Mouse (Mus musculus) megakaryocyte, embryonic 14.5 days (primary cell): Measurements from ENCODE around the gene Dsn1. TPM values are rescaled to one million over a fixed set of nuclear protein-coding genes. Genes with fewer than 3 reads are reported as not detected.

ENCODE experiments used
- H3K27me3 ChIP-seq: replicated peaks from 2 replicates; pipeline ENCODE3; 2012; ENCODE audit warnings: inconsistent platforms
- H3K36me3 ChIP-seq: replicated peaks from 2 replicates; pipeline ENCODE3; 2012; ENCODE audit warnings: low read length, inconsistent platforms, mixed read lengths
- H3K4me1 ChIP-seq: 2 replicates; pipeline ENCODE4 v1.6.1; 2012; ENCODE audit warnings: inconsistent platforms
- H3K4me3 ChIP-seq: replicated peaks from 2 replicates; pipeline ENCODE3; 2012; ENCODE audit warnings: moderate library complexity, mild to moderate bottlenecking, inconsistent platforms
- H3K9me3 ChIP-seq: 2 replicates; pipeline ENCODE4 v1.6.1; 2012; ENCODE audit warnings: inconsistent platforms
- FLI1 ChIP-seq: IDR thresholded peaks from 2 replicates; pipeline ENCODE4 v1.6.1; 2012; ENCODE audit warnings: low read length, inconsistent platforms, mixed read lengths
- GATA1 ChIP-seq: IDR thresholded peaks from 3 replicates; pipeline ENCODE4 v1.6.1; 2012; ENCODE audit warnings: mixed read lengths, low read length, inconsistent platforms, borderline replicate concordance
- polyA plus RNA-seq: library from polyadenylated mRNA; stranded (reverse); fragments of >175 nt; gene quantifications from 2 replicates; pipeline ENCODE4 v1.2.3, GENCODE M21; 2012; ENCODE audit warnings: low replicate concordance; ENCODE audit not compliant: insufficient read depth

Dsn1 gene
- polyA plus RNA-seq, 1 experiment, result 0.73 TPM

DNA sequence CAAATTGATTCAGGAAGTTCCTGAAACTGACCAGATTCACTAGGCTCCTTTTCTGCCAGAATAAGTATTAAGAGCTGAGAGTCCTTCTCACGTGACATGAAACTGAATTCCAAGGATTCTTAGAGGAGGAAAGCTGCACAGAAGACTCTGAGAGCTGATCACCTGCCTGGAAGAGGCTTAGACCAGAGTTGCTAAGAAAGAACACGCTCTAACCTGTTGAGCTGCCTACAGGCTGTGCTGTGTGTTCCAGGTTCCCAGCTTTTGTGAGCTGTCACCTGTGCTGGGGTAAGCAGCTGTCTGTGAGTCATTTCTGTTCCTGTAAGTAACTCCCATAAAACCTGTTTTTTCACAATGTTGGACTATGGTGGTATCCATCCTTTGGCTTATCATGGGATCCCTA, 39.0 kb upstream of the Dsn1 start:
- peaks cover 2% of the 10 kb centered on the region for H3K27me3 ChIP-seq
- peaks cover 58% of the 10 kb centered on the region for H3K4me1 ChIP-seq
- TF ChIP-seq FLI1, result no peak
- no peak for TF ChIP-seq GATA1
- H3K4me3 ChIP-seq, result no peak overlapping the region
- H3K9me3 ChIP-seq, result peaks cover 16% of the 10 kb centered on the region
- peaks cover 72% of the 10 kb centered on the region for H3K36me3 ChIP-seq

- peaks cover 74% of the 10 kb centered on the region for H3K36me3 ChIP-seq
- H3K27me3 ChIP-seq, result peaks cover 2% of the 10 kb centered on the region
- peaks cover 68% of the 10 kb centered on the region for H3K4me1 ChIP-seq
- TF ChIP-seq GATA1, result no peak
- peaks cover 16% of the 10 kb centered on the region for H3K9me3 ChIP-seq
- H3K4me3 ChIP-seq, result no peak overlapping the region
Observed at GRCm38 (mm10) chr2:157043987-157044386, 37.0 kb upstream of the Dsn1 start.

DNA sequence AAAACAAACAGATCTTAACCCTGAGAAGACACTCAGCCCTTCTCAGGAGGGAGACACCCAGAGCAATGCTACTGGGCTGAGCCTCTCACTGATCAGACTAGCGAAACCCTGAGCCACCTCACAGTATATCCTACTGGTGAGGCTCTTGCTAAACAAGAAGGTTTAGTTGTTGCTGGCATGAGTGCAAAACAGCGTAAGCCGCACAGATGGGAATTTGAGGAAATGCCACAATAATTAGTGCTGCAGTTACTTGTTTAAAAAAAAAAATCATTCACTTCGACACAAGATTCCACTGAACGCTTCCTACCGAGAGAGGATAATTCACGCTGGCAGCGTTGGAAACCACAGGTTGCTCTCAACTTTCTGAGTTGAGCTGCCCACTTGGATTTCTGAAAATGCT, 36.6 kb upstream of the Dsn1 start:
- peaks cover 64% of the 10 kb centered on the region for H3K4me1 ChIP-seq
- peaks cover 16% of the 10 kb centered on the region for H3K9me3 ChIP-seq
- no peak overlapping the region for H3K4me3 ChIP-seq
- peaks cover 2% of the 10 kb centered on the region for H3K27me3 ChIP-seq
- peaks cover 74% of the 10 kb centered on the region for H3K36me3 ChIP-seq
- TF ChIP-seq FLI1 (no peak), GATA1 (no peak)

- Histone ChIP-seq H3K9me3 (peaks cover 16% of the 10 kb centered on the region), H3K4me3 (peak overlapping the region; percentile 65), H3K4me1 (peaks cover 66% of the 10 kb centered on the region), H3K36me3 (peaks cover 82% of the 10 kb centered on the region), H3K27me3 (peaks cover 2% of the 10 kb centered on the region)
- TF ChIP-seq FLI1 (0 out of 2 replicates have a peak, but pooled peaks have one; percentile 10), GATA1 (no peak; the same call in 2 of the 3 replicates)
Observed at GRCm38 (mm10) chr2:157041421-157041820, 34.5 kb upstream of the Dsn1 start.

GRCm38 (mm10) chr2:157040649-157041046, 33.7 kb upstream of the Dsn1 start:
- TF ChIP-seq GATA1, result no peak
- TF ChIP-seq FLI1, result no peak

GRCm38 (mm10) chr2:157039900-157040648, 33.1 kb upstream of the Dsn1 start:
- peak overlapping the region; percentile 17 for H3K4me3 ChIP-seq
- H3K36me3 ChIP-seq, result peaks cover 76% of the 10 kb centered on the region
- H3K27me3 ChIP-seq, result peaks cover 2% of the 10 kb centered on the region
- TF ChIP-seq GATA1 (no peak), FLI1 (no peak)
- peaks cover 5% of the 10 kb centered on the region for H3K9me3 ChIP-seq
- peaks cover 77% of the 10 kb centered on the region for H3K4me1 ChIP-seq

More at GRCm38 (mm10) chr2:157040649-157041046, 33.7 kb upstream of the Dsn1 start:
- H3K27me3 ChIP-seq, result peaks cover 2% of the 10 kb centered on the region
- peaks cover 11% of the 10 kb centered on the region for H3K9me3 ChIP-seq
- H3K4me3 ChIP-seq, result peak overlapping the region; percentile 9
- peaks cover 73% of the 10 kb centered on the region for H3K4me1 ChIP-seq
- peaks cover 77% of the 10 kb centered on the region for H3K36me3 ChIP-seq

DNA sequence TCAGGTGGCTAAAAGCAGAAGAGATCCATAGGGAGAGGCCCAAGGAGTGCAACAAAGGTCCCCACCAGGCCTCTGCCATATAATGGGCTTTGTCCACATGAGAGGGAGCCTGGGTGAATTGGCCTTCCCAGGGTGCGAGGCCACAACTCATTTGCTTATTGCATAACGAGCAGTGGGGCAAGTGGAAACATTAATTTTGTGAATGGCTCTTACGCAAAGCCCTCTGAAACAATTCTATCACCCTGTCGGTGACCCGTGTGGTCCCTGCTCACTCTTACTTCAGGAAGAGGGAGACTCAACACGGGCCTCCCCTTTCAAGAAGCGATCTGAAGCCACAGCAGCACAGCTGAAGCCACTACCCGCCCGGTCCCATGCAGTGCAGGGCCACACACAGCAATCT, 30.3 kb upstream of the Dsn1 start:
- Histone ChIP-seq H3K9me3 (no peaks in the 10 kb centered on the region), H3K4me1 (peaks cover 64% of the 10 kb centered on the region), H3K4me3 (no peak overlapping the region), H3K27me3 (peaks cover 2% of the 10 kb centered on the region), H3K36me3 (peaks cover 76% of the 10 kb centered on the region)
- TF ChIP-seq GATA1 (no peak), FLI1 (no peak)

DNA sequence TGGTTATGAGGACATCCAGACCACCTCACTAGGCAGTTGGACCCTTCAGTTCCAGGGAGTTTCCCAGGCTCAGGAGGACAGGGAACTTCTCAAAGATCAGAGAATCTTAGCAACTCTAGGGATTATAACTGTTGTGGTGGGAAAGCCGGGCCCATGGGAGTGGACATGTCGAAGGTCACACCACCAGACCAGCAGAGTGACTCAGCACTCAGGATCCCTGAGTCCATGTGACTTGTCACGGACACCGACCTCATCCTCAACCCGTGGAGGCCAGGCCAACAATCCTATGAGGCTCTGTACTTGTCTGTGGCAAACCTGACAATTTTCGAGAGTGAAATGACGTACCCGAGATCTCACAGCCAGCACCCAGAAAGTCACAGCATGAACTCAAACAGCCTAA, 29.4 kb upstream of the Dsn1 start:
- Histone ChIP-seq H3K9me3 (no peaks in the 10 kb centered on the region), H3K4me1 (peaks cover 57% of the 10 kb centered on the region), H3K4me3 (peak overlapping the region; percentile 0), H3K27me3 (peaks cover 2% of the 10 kb centered on the region), H3K36me3 (peaks cover 75% of the 10 kb centered on the region)
- TF ChIP-seq GATA1 (no peak), FLI1 (no peak)

DNA sequence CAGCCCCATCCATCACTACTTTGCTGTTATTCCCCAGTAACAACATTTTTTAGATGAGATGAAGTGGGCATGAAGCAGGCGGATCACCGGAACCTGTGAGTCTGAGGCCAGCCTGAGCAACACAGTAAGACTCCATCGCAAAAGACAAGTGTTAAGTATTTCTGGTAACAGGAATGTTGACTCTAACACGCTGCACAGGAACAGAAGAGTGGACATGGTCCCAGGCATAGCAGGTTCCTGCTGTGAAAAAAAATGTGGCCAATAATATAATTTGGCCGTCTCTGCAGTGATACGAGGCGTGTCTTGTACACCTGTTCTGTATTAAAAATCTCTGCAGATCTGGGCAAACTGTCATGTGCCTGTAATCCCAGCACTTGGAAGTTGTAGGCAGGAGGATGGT, 28.4 kb upstream of the Dsn1 start:
- TF ChIP-seq FLI1, result no peak
- TF ChIP-seq GATA1, result no peak
- no peaks in the 10 kb centered on the region for H3K9me3 ChIP-seq
- peaks cover 57% of the 10 kb centered on the region for H3K4me1 ChIP-seq
- peaks cover 2% of the 10 kb centered on the region for H3K27me3 ChIP-seq
- H3K4me3 ChIP-seq, result peak overlapping the region; percentile 73
- peaks cover 75% of the 10 kb centered on the region for H3K36me3 ChIP-seq

DNA sequence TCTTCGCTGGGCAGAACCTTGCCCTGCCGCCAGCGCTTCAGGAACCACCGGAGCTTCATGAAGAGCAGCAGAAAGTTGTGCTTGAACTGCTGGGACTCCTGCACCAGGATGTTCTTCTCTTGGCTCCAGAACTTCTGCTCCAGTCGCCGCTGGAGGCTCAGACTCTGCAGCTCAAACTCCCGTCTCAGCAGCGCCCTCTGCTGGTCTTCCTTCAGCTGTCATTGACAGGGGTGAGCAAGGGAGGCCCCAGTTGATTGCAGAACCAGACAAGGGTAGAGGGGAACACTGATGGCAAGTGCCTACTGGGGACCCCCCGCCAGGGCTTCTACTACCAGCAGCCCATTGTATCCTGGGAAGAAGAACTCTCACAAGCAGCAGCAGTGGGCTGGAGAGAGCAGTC, 23.9 kb upstream of the Dsn1 start:
- Histone ChIP-seq H3K9me3 (no peaks in the 10 kb centered on the region; the same call in 1 of the 2 replicates), H3K4me3 (no peak overlapping the region), H3K27me3 (peaks cover 3% of the 10 kb centered on the region), H3K36me3 (peaks cover 82% of the 10 kb centered on the region), H3K4me1 (peaks cover 66% of the 10 kb centered on the region)
- TF ChIP-seq FLI1 (no peak), GATA1 (no peak)

- H3K4me3 ChIP-seq, result peak overlapping the region; percentile 86
- no peak for TF ChIP-seq GATA1
- TF ChIP-seq FLI1, result no peak
- peaks cover 3% of the 10 kb centered on the region for H3K27me3 ChIP-seq
- peaks cover 64% of the 10 kb centered on the region for H3K4me1 ChIP-seq
- H3K9me3 ChIP-seq, result peaks cover 8% of the 10 kb centered on the region
- H3K36me3 ChIP-seq, result peaks cover 89% of the 10 kb centered on the region
Observed at GRCm38 (mm10) chr2:157028261-157028660, 21.3 kb upstream of the Dsn1 start.
